Mouse (Mus musculus) limb, embryonic 11.5 days (tissue): Measurements from ENCODE around the gene Plac8. TPM values are rescaled to one million over a fixed set of nuclear protein-coding genes. Genes with fewer than 3 reads are reported as not detected.

Experiments
- ATAC-seq: fragments of 200-750 bp; cut with Nextera tagmentation; 2 replicates; pipeline ENCODE4 v1.8.0; 2017; ENCODE audit warnings: low read depth; ENCODE audit not compliant: insufficient number of reproducible peaks, low FRiP score, low TSS enrichment
- DNase-seq: peaks from one replicate; pipeline ENCODE4 v3.0.0-alpha.2; 2015; ENCODE audit warnings: low spot score
- H3K27ac ChIP-seq: fragments of 300-500 bp; sonication (generic); replicated peaks from 2 replicates; pipeline ENCODE4 v1.5.1; 2014; ENCODE audit warnings: low read depth, mild to moderate bottlenecking, low read length
- H3K27me3 ChIP-seq: fragments of 300-500 bp; sonication (generic); 2 replicates; pipeline ENCODE4 v1.6.1; 2014; ENCODE audit warnings: mild to moderate bottlenecking, low read length, mixed read lengths; ENCODE audit not compliant: control insufficient read depth, insufficient read depth
- H3K36me3 ChIP-seq: fragments of 300-500 bp; sonication (generic); 2 replicates; pipeline ENCODE4 v1.6.1; 2014; ENCODE audit warnings: mild to moderate bottlenecking, low read length, moderate library complexity, mixed read lengths; ENCODE audit not compliant: control insufficient read depth, insufficient read depth
- H3K4me1 ChIP-seq: fragments of 300-500 bp; sonication (generic); 2 replicates; pipeline ENCODE4 v1.6.1; 2014; ENCODE audit warnings: low read length, mixed read lengths; ENCODE audit not compliant: control insufficient read depth, insufficient read depth
- H3K4me2 ChIP-seq: fragments of 300-500 bp; sonication (generic); 2 replicates; pipeline ENCODE4 v1.6.1; 2014; ENCODE audit warnings: low read depth, mild to moderate bottlenecking, moderate library complexity; ENCODE audit not compliant: severe bottlenecking
- H3K4me3 ChIP-seq: fragments of 300-500 bp; sonication (generic); 2 replicates; pipeline ENCODE4 v1.5.1; 2014; ENCODE audit warnings: low read depth, low read length
- H3K9ac ChIP-seq: fragments of 300-500 bp; sonication (generic); 2 replicates; pipeline ENCODE4 v1.6.1; 2014; ENCODE audit warnings: mild to moderate bottlenecking, low read length
- H3K9me3 ChIP-seq: fragments of 300-500 bp; sonication (generic); 2 replicates; pipeline ENCODE4 v1.6.1; 2016; ENCODE audit warnings: low read length; ENCODE audit not compliant: control insufficient read depth
- WGBS: fragments of 180-500 bp; shearing (Covaris S2); extraction: QIAGEN DNeasy Blood & Tissue Kit; methylation state at CpG from one replicate; pipeline ENCODE4 v1.1.7; 2014; 5-methylcytosine and 5-hydroxymethylcytosine counted together
- polyA plus RNA-seq: library from polyadenylated mRNA; unstranded; fragments of >200 nt; fragmentation: Nextera tagmentation; extraction: Ambion mirVana; gene quantifications from 2 replicates; pipeline ENCODE4 v1.2.1, GENCODE M21; 2014

Gene Plac8
- polyA plus RNA-seq, 1 experiment from 2014 or later: 2.7 TPM

- Histone ChIP-seq H3K9ac (no peak overlapping the region), H3K36me3 (peaks cover 15% of the 10 kb centered on the region; the same call in 1 of the 2 replicates), H3K4me2 (no peak overlapping the region), H3K27me3 (no peaks in the 10 kb centered on the region), H3K4me3 (no peak overlapping the region), H3K4me1 (no peaks in the 10 kb centered on the region), H3K9me3 (no peaks in the 10 kb centered on the region), H3K27ac (no peak overlapping the region)
- DNase-seq (no peak), ATAC-seq (no peak)
- WGBS: 91% methylated on average over 6 of the region's 6 CpGs
Measured at GRCm38 (mm10) chr5:100546294-100547080, 25.6 kb downstream of the Plac8 start.

GRCm38 (mm10) chr5:100536638-100537037 lies 35.4 kb downstream of the Plac8 start:
- Histone ChIP-seq H3K4me1 (no peaks in the 10 kb centered on the region), H3K27ac (no peak overlapping the region), H3K9ac (no peak overlapping the region), H3K9me3 (no peaks in the 10 kb centered on the region), H3K36me3 (peaks cover 11% of the 10 kb centered on the region; the same call in 1 of the 2 replicates), H3K4me2 (no peak overlapping the region), H3K4me3 (no peak overlapping the region), H3K27me3 (no peaks in the 10 kb centered on the region)
- peak; percentile 25 for DNase-seq
- no peak for ATAC-seq
- WGBS: 89% methylated on average over 3 of the region's 3 CpGs

- ATAC-seq (no peak), DNase-seq (no peak)
- no peak overlapping the region for H3K4me3 ChIP-seq
- H3K27me3 ChIP-seq: no peaks in the 10 kb centered on the region
- H3K9me3 ChIP-seq: no peaks in the 10 kb centered on the region
- H3K4me2 ChIP-seq: no peak overlapping the region
- no peak overlapping the region for H3K27ac ChIP-seq
- H3K36me3 ChIP-seq: peaks cover 12% of the 10 kb centered on the region; the same call in 1 of the 2 replicates
- no peaks in the 10 kb centered on the region for H3K4me1 ChIP-seq
- WGBS: 85% methylated on average over 7 of the region's 7 CpGs
- no peak overlapping the region for H3K9ac ChIP-seq
Measured at GRCm38 (mm10) chr5:100535826-100536225, 36.2 kb downstream of the Plac8 start.

GRCm38 (mm10) chr5:100526164-100526563 lies 45.9 kb downstream of the Plac8 start:
- no peak for ATAC-seq
- Histone ChIP-seq H3K9ac (no peak overlapping the region), H3K4me2 (no peak overlapping the region), H3K36me3 (peaks cover 6% of the 10 kb centered on the region; the same call in 1 of the 2 replicates), H3K9me3 (no peaks in the 10 kb centered on the region), H3K4me1 (no peaks in the 10 kb centered on the region), H3K27me3 (no peaks in the 10 kb centered on the region), H3K27ac (no peak overlapping the region), H3K4me3 (no peak overlapping the region)
- DNase-seq: no peak
- 86% methylated on average over 7 of the region's 7 CpGs for WGBS

- ATAC-seq (no peak), DNase-seq (no peak)
- Histone ChIP-seq H3K9me3 (no peaks in the 10 kb centered on the region), H3K27me3 (no peaks in the 10 kb centered on the region), H3K27ac (no peak overlapping the region), H3K4me2 (no peak overlapping the region), H3K9ac (no peak overlapping the region), H3K36me3 (peaks cover 6% of the 10 kb centered on the region; the same call in 1 of the 2 replicates), H3K4me3 (no peak overlapping the region), H3K4me1 (no peaks in the 10 kb centered on the region)
- WGBS: 88% methylated on average over 3 of the region's 3 CpGs
Measured at GRCm38 (mm10) chr5:100525620-100526019, 46.4 kb downstream of the Plac8 start.

- Histone ChIP-seq H3K4me3 (no peak overlapping the region), H3K9ac (no peak overlapping the region), H3K27ac (no peak overlapping the region), H3K27me3 (no peaks in the 10 kb centered on the region), H3K4me2 (no peak overlapping the region), H3K9me3 (no peaks in the 10 kb centered on the region), H3K36me3 (peaks cover 3% of the 10 kb centered on the region; the same call in 1 of the 2 replicates), H3K4me1 (no peaks in the 10 kb centered on the region)
- DNase-seq: no peak
- 94% methylated on average over 9 of the region's 9 CpGs for WGBS
- ATAC-seq: no peak
Measured at GRCm38 (mm10) chr5:100524921-100525320, 47.1 kb downstream of the Plac8 start.

- Histone ChIP-seq H3K36me3 (peaks cover 2% of the 10 kb centered on the region; the same call in 1 of the 2 replicates), H3K27me3 (no peaks in the 10 kb centered on the region), H3K9ac (no peak overlapping the region), H3K9me3 (no peaks in the 10 kb centered on the region), H3K4me2 (no peak overlapping the region), H3K4me3 (no peak overlapping the region), H3K4me1 (peaks cover 3% of the 10 kb centered on the region; the same call in 1 of the 2 replicates), H3K27ac (no peak overlapping the region)
- WGBS: 94% methylated on average over 1 of the region's 1 CpGs
- no peak for ATAC-seq
- DNase-seq: no peak
Measured at GRCm38 (mm10) chr5:100523331-100523730, 48.7 kb downstream of the Plac8 start.

- H3K4me2 ChIP-seq: peak overlapping the region; percentile 7; the same call in 1 of the 2 replicates
- no peak for ATAC-seq
Measured at GRCm38 (mm10) chr5:100520223-100520622, 51.8 kb downstream of the Plac8 start.

More at GRCm38 (mm10) chr5:100520223-100520622, 51.8 kb downstream of the Plac8 start:
- Histone ChIP-seq H3K36me3 (peaks cover 2% of the 10 kb centered on the region; the same call in 1 of the 2 replicates), H3K9ac (no peak overlapping the region), H3K27ac (no peak overlapping the region), H3K4me1 (peaks cover 3% of the 10 kb centered on the region; the same call in 1 of the 2 replicates), H3K9me3 (no peaks in the 10 kb centered on the region), H3K27me3 (no peaks in the 10 kb centered on the region), H3K4me3 (no peak overlapping the region)
- 94% methylated on average over 2 of the region's 2 CpGs for WGBS
- no peak for DNase-seq
